Mouse (Mus musculus) monocyte, adult 5-6 weeks (primary cell): Measurements from ENCODE around the gene Gpr146. TPM values are rescaled to one million over a fixed set of nuclear protein-coding genes. Genes with fewer than 3 reads are reported as not detected.
"Not testable (repeated sequence)": the region's sequence is repeated elsewhere in the genome, so short reads cannot be mapped to it uniquely, and the experiment has no call there.

ENCODE experiments used
- ATAC-seq: fragments of 153-309, 156-312 bp; replicated peaks from 2 replicates; pipeline ENCODE4 v1.8.0; 2017; ENCODE audit warnings: mild to moderate bottlenecking; ENCODE audit not compliant: low TSS enrichment, insufficient number of reproducible peaks, severe bottlenecking, poor library complexity, low FRiP score
- total RNA-seq: library from RNA; stranded (forward); fragments of 200-1000, 200-491, 200-594 nt; gene quantifications from 3 replicates; pipeline ENCODE4 v1.2.3, GENCODE M21; 2017

The Gpr146 gene
- total RNA-seq, 1 experiment from 2014 or later: 9.8 TPM

DNA sequence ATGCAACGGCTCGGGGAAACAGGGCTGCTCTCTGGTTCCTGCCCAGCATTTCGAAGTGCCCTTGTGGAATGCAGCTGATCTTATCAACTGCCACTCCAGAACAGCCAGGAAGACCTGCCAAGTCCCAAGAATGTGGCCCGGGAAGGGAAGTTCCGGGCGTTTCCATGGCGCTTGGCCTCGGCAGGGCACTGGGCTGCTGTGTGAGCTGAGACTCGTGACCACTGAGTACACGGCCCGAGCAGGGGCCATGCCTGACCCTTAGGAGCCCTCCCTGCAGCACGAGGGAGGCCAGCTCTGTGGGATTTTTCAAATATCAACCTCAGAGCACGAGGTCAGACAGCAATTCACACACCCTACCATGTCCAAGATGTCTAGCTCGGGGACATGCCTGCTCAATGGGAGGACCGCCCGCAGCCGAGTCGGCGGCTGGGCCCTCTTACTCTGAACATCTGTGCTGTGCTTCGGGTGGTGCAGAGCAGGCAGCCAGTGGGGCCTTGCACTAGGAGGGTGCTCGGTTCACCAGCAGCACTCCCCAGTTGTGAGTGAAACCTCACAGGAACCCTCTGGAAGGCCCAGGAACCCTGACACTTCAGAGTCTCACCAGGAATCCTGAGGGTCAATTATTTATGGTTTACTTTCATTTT lies 1.6 kb downstream of the Gpr146 start:
- no peak for ATAC-seq

DNA sequence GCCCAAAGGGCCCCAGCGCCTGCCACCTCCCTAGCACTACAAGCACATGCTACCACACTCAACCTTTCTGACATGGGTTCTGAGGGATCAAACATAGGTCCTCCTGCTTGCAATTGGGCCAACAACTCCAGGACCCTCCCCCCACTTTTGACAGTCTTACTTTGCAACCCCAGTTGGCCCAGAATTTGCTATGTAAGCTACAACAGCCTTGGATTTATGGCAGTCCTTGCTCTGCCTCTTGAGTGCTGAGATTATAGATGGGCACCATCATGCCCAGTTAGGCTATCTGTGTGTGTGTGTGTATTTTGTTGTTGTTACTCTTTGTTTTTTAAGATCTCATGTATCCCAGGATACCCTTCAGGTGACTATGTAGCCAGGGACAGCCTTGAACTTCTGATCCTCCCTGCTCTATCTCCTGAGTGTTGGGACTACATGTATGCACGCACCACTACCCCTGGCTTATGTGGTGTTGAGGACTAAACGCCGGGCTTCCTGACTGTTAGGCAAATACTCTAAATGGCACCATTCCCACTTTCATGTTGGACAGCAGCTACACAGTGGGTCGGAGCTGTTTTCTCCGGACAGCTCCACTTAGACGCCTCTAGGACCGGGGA lies 2.4 kb downstream of the Gpr146 start:
- no peak for ATAC-seq

GRCm38 (mm10) chr5:139380385-139381248 lies 3.1 kb downstream of the Gpr146 start:
- ATAC-seq: peak; percentile 59

GRCm38 (mm10) chr5:139381586-139382513 lies 4.4 kb downstream of the Gpr146 start:
- no peak for ATAC-seq

- ATAC-seq: 0 out of 2 replicates have a peak, but pooled peaks have one; percentile 5
Observed at GRCm38 (mm10) chr5:139382760-139383159, 5.3 kb downstream of the Gpr146 start.

DNA sequence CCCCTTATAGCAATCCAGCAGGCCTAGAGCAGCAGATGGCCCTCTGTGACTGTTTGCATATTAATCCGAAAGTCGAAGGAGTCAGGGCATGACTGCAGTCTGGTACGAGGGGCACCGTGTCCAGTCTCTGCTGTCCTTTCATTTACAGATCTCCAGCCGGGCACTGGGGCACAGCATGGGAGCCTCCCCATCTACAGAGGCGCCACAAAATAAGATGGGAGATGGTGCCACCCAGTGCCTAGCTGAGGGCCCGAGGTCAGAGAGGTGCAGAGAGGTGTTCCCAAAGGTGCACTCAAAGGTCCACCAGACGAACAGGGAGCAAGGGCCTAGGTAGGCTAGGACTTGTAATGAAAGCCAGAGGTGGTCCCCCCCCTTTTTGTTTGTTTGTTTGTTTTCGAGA lies 5.7 kb downstream of the Gpr146 start:
- ATAC-seq: no peak

DNA sequence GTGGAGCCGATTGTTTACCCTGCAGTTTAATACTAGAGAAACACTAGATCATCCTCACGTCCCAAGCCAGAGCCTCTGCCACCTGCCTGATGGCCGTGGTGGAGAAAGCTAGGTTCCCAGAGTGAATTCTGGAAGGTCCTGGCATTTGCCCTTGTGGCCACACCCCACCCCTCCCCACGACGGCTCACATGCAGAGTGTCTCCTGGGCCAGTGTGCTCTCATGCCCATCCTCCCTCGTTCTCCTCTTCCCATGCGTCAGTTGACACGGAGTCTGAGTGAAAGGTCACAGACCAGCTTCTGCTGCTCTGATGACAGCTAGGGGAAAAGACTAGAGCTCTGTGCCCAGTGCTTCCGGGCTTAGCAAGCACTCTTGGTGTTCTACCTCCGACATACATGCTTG lies 7.0 kb downstream of the Gpr146 start:
- ATAC-seq: no peak

- no peak for ATAC-seq
Observed at GRCm38 (mm10) chr5:139386047-139386446, 8.6 kb downstream of the Gpr146 start.

GRCm38 (mm10) chr5:139387329-139388194 lies 10.1 kb downstream of the Gpr146 start:
- ATAC-seq: no peak

DNA sequence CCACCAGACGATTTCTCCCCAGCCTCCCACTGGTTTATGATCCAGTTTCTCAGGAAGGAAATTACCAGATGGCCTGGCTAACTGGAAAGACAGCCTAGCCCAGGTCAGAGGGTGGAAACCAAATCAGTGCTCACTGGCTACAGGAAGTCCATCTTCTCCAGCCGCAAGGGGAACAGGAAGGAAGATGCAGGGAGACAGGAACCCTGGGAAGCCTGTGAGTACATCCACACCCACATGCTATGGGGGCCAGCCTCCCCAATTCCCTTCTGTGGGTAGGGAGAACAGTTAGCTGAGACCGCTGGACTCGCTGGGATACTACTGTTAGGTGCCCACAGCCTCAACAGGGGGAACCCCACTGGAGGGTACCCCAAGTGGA lies 10.7 kb downstream of the Gpr146 start:
- no peak for ATAC-seq

DNA sequence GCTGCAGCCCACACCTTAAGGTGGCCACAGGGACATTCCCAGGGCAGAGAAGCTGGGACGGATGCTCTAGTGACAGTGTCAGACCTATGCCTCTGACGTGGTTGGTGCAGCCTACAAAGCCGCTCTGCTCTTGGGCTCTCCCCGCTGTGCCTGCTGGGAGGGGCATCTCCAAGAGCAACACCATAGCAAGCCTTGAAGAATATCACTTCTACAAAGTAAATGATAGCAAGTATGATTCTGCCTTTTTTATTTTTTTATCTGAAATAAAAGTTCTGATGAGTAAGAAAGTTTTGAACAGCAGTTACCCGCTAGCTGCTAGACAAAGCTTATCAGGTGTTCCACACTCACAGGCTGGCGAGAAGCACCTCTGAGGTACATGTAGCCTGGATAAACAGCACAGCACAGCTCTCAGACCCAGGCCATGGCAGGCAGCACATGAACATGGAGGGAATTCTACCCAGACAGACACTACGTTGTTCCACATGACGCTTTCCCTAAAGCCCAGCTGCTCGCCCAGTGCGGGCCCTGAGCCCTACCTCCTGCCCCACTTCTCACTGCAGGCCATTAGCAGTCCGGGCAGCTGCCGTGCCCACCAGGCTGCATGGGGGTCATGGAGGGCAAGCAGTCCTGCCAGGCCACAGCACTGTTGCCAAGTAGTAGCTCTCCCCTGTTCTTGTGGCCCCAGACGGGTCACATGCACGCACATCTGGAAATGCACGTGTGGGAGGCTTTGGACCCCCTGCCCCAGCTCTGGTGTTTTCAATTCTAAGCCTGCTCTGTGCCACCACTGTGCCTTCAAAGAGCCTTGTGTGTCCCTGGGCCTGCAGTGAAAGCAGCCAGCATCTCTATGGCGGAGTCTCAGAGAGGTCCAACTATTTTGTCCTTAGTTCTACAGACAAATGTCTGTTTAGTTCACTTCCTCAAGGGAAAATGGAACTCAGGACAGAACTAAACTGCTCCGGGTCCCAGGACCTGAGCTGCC lies 11.5 kb downstream of the Gpr146 start:
- no peak for ATAC-seq

DNA sequence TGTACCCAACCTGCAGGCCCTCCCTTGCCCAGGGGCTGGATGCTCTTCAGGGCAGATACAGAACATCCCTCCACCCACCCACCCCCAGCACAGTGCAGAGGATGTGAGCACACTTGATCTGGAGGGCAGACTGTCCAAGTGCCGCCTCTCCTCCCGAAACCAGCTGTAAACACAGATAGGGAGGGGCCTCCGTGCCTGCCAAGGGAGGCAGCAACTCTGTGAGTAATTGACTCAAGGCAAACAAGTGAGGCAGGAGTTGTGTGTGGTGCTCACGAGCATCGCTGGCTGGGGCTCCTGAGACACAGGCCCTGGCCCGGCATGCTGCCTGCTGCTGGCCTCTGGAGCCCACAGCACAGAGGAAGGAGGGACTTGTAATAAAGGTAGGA lies 12.2 kb downstream of the Gpr146 start:
- no peak for ATAC-seq

GRCm38 (mm10) chr5:139390324-139391119 lies 13.0 kb downstream of the Gpr146 start:
- not testable (repeated sequence) for ATAC-seq

- no peak for ATAC-seq
Observed at GRCm38 (mm10) chr5:139391309-139391990, 14.0 kb downstream of the Gpr146 start.
